Mouse (Mus musculus) E14TG2a.4 (cell line): ENCODE results near the gene Pla2g1b.

Experiments
- CTCF ChIP-seq: conservative IDR thresholded peaks from 2 replicates; pipeline ENCODE4 v1.5.1; 2014; ENCODE audit warnings: low read length
- POU5F1 ChIP-seq: IDR thresholded peaks from 2 replicates; pipeline ENCODE4 v1.6.1; 2014; ENCODE audit warnings: low read length, borderline replicate concordance

DNA sequence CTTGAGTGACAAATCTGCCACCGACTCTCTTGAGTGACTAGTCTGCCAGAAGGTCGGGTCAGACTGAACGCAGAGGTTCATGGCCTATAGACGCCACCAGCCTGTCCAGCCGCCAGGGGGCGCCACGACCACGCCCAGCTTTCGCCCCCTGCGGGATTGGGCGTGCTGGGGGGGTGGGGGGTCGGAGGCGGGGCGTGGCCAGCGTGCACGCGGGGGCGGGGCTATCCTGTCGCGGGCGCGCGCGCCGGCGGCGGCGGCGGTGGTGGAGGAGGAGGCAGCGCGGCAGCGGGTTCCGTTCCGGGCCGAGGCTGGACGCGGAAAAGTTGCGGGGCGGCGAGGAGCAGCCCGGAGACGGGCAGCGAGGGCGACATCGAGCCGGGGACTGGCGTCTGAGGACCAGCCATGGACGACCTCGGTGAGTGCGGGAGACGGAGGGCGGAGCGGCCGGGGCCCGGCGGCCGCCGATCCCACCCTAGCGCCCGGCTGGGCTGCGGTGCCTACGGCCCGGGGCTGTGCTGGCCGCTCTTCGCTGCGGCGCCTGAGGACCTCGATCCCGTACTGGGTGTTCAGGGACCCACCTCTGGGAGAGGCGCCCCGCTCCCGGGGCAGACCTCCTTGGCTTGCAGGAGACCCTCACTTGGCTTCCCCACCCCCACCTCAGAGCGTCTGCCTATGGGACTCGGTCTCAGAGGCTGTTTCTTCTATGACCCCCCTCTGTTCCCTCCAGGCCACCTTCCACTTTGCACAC is 40.6 kb downstream of the Pla2g1b start, which contains the start of gene Pxn:
- TF ChIP-seq CTCF (peak; percentile 57), POU5F1 (no peak)
